Mouse (Mus musculus) lung, adult 2 months (tissue): ENCODE measurements around the gene Actr8.

Experiments used
- CTCF ChIP-seq: fragments of 200-500 bp; IDR thresholded peaks from 2 replicates; pipeline ENCODE4 v1.5.1; 2011; ENCODE audit warnings: mild to moderate bottlenecking, low read length, control low read depth; ENCODE audit not compliant: insufficient read depth
- POLR2A ChIP-seq: fragments of 200-500 bp; IDR thresholded peaks from 2 replicates; pipeline ENCODE4 v1.6.1; 2011; ENCODE audit warnings: low read depth, mild to moderate bottlenecking, control low read depth, low read length, borderline replicate concordance; ENCODE audit errors: extremely low read depth

DNA sequence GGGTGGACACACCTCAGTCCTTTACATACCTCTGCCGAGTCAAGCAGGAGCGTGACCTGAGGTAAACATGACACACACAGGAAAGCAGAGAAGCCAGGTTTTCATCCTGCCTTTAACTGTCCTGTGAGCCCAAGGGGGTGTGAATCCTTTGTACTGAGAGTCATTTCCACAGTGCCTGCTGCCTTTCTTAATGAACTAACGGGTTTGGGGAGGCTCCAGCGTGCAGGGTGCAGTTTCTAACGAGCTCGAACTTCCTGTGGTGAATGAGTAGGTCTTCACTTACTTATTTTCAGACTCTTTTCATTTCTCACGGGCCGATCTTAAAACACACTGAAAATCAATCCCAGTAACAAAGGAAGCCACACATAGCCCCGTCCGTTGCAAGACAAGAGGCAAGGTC, 36.4 kb downstream of the Actr8 start:
- TF ChIP-seq CTCF (no peak), POLR2A (no peak)
